Mouse (Mus musculus): ENCODE results near the gene Rptor. TPM values are rescaled to one million over a fixed set of nuclear protein-coding genes. Genes with fewer than 3 reads are reported as not detected.

Gene Rptor
- total and polyA plus RNA-seq, 3 experiments = 19.7 to 32.4 (median 32.1) TPM

DNA sequence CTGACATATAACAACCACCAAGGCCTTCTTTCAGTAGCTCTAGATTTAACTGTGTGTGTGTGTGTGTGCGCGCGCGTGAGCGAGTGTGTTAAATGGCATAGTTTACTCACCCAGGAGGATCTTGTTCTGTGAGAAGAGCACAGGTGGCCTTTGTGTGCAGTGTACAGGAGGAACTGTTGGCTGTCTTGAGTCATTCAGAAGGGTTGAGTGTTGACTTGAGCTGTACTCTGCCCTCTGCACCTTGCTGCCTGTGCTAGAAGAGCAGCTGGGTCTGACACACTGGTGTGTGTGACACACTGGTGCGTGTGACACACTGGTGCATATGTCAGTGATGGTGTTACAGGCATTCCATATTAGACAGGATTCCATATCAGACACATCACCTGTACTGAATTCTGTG is 8.8 kb downstream of the Rptor start:
- Histone ChIP-seq H3K4me1 (ENCODE audit: control insufficient read depth, insufficient read depth, low read length) (peaks cover 9% of the 10 kb centered on the region), H3K27me3 (ENCODE audit: control insufficient read depth, insufficient read depth, low read length) (no peaks in the 10 kb centered on the region), H3K4me3 (no peak overlapping the region), H3K36me3 (ENCODE audit: control insufficient read depth, insufficient read depth, low read length) (no peaks in the 10 kb centered on the region), H3K27ac (no peak overlapping the region), H3K79me2 (replicated peaks; ENCODE audit: control insufficient read depth, insufficient read depth, low read length) (peaks cover 11% of the 10 kb centered on the region), H3K9ac (ENCODE audit: low read depth, low read length) (no peak overlapping the region)
- no peak for DNase-seq
- intact Hi-C loops (cut with DNase I) = no loop called here
- WGBS = 96% methylated on average over 6 of the region's 6 CpGs
- no peak for TF ChIP-seq POLR2A (IDR thresholded peaks at IDR 0.05; ENCODE audit: insufficient read depth, low read depth, low read length)
- no peak for TF ChIP-seq EP300 (IDR thresholded peaks at IDR 0.05; ENCODE audit: insufficient read depth, low read depth, low read length)
- no peak for TF ChIP-seq CTCF (IDR thresholded peaks at IDR 0.05)

DNA sequence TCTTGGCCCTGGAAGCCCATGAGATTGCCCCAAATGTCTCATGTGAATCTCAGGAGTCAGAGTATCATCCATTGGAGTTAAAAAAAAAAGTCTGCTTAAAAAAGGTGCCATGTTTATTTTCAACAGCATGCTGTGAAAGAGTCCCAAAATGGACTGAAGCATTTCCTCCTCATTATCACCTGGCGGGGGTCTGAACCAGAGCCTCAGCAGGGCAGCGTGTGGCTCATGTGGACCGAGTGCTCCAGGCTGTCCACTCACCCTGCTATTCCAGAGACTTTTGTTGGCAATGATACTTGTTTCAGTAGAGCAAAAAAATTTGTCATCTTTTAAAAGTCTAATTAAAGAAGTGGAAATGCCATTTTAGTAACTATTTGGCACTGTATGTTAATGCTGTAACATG is 9.5 kb downstream of the Rptor start:
- Histone ChIP-seq H3K27ac (no peak overlapping the region), H3K9ac (ENCODE audit: low read depth, low read length) (no peak overlapping the region), H3K27me3 (ENCODE audit: control insufficient read depth, insufficient read depth, low read length) (no peaks in the 10 kb centered on the region), H3K36me3 (ENCODE audit: control insufficient read depth, insufficient read depth, low read length) (no peaks in the 10 kb centered on the region), H3K4me3 (no peak overlapping the region), H3K4me1 (ENCODE audit: control insufficient read depth, insufficient read depth, low read length) (peaks cover 7% of the 10 kb centered on the region), H3K79me2 (replicated peaks; ENCODE audit: control insufficient read depth, insufficient read depth, low read length) (peaks cover 8% of the 10 kb centered on the region; the same call in 1 of the 2 replicates)
- WGBS = 80% methylated on average over 3 of the region's 3 CpGs
- no peak for DNase-seq
- intact Hi-C loops (cut with DNase I) = no loop called here
- TF ChIP-seq CTCF (IDR thresholded peaks at IDR 0.05) (no peak), POLR2A (IDR thresholded peaks at IDR 0.05; ENCODE audit: insufficient read depth, low read depth, low read length) (no peak), EP300 (IDR thresholded peaks at IDR 0.05; ENCODE audit: insufficient read depth, low read depth, low read length) (no peak)

DNA sequence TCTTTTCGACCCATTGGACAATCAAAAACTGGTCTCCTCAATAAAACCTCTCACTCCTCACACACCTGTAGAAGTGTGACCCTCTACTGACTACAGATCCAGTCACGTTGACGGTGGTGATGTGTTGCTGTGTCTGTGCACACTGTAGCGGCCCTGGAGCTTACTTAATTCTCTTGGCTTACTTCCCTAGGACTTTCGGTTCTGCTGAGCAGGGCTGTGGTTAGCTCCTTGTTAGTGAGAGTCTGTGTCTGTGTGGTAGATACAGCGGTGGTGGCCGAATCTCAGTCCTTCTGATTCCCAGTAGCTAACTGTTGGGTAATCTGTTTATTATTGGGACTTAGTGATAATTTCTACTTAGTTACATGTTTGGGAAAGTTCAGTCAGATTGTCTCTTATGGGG is 12.4 kb downstream of the Rptor start:
- Histone ChIP-seq H3K27me3 (ENCODE audit: control insufficient read depth, insufficient read depth, low read length) (no peaks in the 10 kb centered on the region), H3K36me3 (ENCODE audit: control insufficient read depth, insufficient read depth, low read length) (no peaks in the 10 kb centered on the region), H3K9ac (ENCODE audit: low read depth, low read length) (no peak overlapping the region), H3K27ac (no peak overlapping the region), H3K4me3 (no peak overlapping the region), H3K4me1 (ENCODE audit: control insufficient read depth, insufficient read depth, low read length) (peaks cover 1% of the 10 kb centered on the region), H3K79me2 (replicated peaks; ENCODE audit: control insufficient read depth, insufficient read depth, low read length) (peaks cover 7% of the 10 kb centered on the region)
- intact Hi-C loops (cut with DNase I) = no loop called here
- DNase-seq = no peak
- WGBS = 85% methylated on average over 7 of the region's 7 CpGs
- no peak for TF ChIP-seq CTCF (IDR thresholded peaks at IDR 0.05)
- no peak for TF ChIP-seq POLR2A (IDR thresholded peaks at IDR 0.05; ENCODE audit: insufficient read depth, low read depth, low read length)
- no peak for TF ChIP-seq EP300 (IDR thresholded peaks at IDR 0.05; ENCODE audit: insufficient read depth, low read depth, low read length)

DNA sequence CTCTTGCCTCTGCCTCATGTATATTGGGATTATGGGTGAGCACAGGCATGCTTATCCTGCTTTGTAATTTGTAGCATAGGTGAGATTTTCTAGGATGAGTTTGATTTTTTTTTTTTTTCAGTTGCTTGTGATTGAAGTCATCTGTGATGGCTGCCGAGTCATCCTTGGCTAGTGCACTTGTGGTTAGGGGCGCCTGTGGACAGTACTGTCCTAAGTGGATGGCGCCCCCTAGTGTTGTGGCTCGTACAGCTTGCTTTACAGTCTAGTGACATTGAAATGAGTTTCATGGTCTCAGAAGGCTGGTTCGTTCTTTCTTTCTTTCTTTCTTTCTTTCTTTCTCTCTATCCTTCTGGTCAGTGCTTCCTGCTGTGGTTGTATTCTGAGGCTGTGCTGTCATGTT is 16.1 kb downstream of the Rptor start:
- intact Hi-C loops (cut with DNase I) = loop anchor here (2.0 kb wide), 1 partner anchor 116 kb away; no protein-coding TSS in a partner anchor
- H3K27ac ChIP-seq = no peak overlapping the region
- H3K9ac ChIP-seq (ENCODE audit: low read depth, low read length) = no peak overlapping the region
- no peaks in the 10 kb centered on the region; the same call in 1 of the 2 replicates for H3K4me1 ChIP-seq (ENCODE audit: control insufficient read depth, insufficient read depth, low read length)
- peak in 1 of 2 experiments; percentile 37 for DNase-seq
- H3K36me3 ChIP-seq (ENCODE audit: control insufficient read depth, insufficient read depth, low read length) = no peaks in the 10 kb centered on the region
- H3K27me3 ChIP-seq (ENCODE audit: control insufficient read depth, insufficient read depth, low read length) = no peaks in the 10 kb centered on the region
- WGBS = 48% methylated on average over 5 of the region's 5 CpGs
- no peak for TF ChIP-seq POLR2A (IDR thresholded peaks at IDR 0.05; ENCODE audit: insufficient read depth, low read depth, low read length)
- no peak for TF ChIP-seq EP300 (IDR thresholded peaks at IDR 0.05; ENCODE audit: insufficient read depth, low read depth, low read length)
- peak; percentile 59 for TF ChIP-seq CTCF (IDR thresholded peaks at IDR 0.05)
- H3K79me2 ChIP-seq (replicated peaks; ENCODE audit: control insufficient read depth, insufficient read depth, low read length) = peaks cover 3% of the 10 kb centered on the region
- no peak overlapping the region for H3K4me3 ChIP-seq

DNA sequence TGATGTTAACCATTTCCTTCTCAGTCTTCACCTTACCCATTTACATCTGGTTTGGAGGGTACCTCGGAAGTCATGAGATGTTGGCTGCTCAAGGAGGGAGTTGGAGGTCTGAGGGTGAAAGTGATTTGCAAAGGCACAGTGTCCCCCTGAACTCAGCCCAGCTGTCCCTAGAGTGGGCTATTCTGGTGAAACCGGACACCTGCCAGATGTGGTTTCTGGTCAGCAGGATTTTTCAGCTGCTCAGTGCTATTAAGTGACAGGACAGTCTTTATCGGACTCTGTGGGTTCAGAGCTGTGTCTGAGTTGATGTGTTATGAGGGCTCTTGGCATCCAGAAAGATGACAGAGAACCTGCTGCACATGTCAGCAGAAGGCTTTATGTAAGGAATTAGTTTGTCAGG is 18.6 kb downstream of the Rptor start:
- Histone ChIP-seq H3K4me3 (no peak overlapping the region), H3K4me1 (ENCODE audit: control insufficient read depth, insufficient read depth, low read length) (peaks cover 8% of the 10 kb centered on the region), H3K27me3 (ENCODE audit: control insufficient read depth, insufficient read depth, low read length) (no peaks in the 10 kb centered on the region), H3K9ac (ENCODE audit: low read depth, low read length) (no peak overlapping the region), H3K79me2 (replicated peaks; ENCODE audit: control insufficient read depth, insufficient read depth, low read length) (peaks cover 5% of the 10 kb centered on the region), H3K36me3 (ENCODE audit: control insufficient read depth, insufficient read depth, low read length) (no peaks in the 10 kb centered on the region), H3K27ac (no peak overlapping the region)
- WGBS = 82% methylated on average over 3 of the region's 3 CpGs
- TF ChIP-seq CTCF (IDR thresholded peaks at IDR 0.05) = no peak
- TF ChIP-seq POLR2A (IDR thresholded peaks at IDR 0.05; ENCODE audit: insufficient read depth, low read depth, low read length) = no peak
- TF ChIP-seq EP300 (IDR thresholded peaks at IDR 0.05; ENCODE audit: insufficient read depth, low read depth, low read length) = no peak
- DNase-seq = no peak
- intact Hi-C loops (cut with DNase I) = no loop called here

DNA sequence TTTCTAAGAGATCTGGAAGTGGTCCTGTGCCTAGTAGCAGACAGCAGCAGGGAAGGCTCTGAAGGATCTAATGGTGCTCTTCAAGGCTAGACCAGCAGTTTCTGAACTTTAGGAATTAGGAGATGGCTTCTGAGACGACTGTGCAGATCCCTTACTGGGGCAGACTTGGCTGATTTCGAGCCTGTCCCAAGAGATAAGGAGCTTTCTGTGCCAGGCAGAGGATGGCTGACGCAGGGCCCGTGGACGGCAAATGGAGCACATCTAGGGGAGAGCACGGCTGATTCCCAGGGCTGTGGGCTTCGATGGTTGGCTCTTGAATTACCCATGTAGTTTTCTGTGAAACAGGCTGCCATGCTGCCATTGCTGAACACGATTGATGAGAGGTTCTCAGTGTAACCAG is 21.1 kb downstream of the Rptor start:
- WGBS = 65% methylated on average over 8 of the region's 8 CpGs
- Histone ChIP-seq H3K27me3 (ENCODE audit: control insufficient read depth, insufficient read depth, low read length) (no peaks in the 10 kb centered on the region), H3K36me3 (ENCODE audit: control insufficient read depth, insufficient read depth, low read length) (no peaks in the 10 kb centered on the region), H3K4me1 (ENCODE audit: control insufficient read depth, insufficient read depth, low read length) (peaks cover 8% of the 10 kb centered on the region), H3K9ac (ENCODE audit: low read depth, low read length) (no peak overlapping the region), H3K4me3 (no peak overlapping the region), H3K79me2 (replicated peaks; ENCODE audit: control insufficient read depth, insufficient read depth, low read length) (peaks cover 2% of the 10 kb centered on the region), H3K27ac (no peak overlapping the region)
- no peak for TF ChIP-seq POLR2A (IDR thresholded peaks at IDR 0.05; ENCODE audit: insufficient read depth, low read depth, low read length)
- no peak for TF ChIP-seq EP300 (IDR thresholded peaks at IDR 0.05; ENCODE audit: insufficient read depth, low read depth, low read length)
- no peak for TF ChIP-seq CTCF (IDR thresholded peaks at IDR 0.05)
- DNase-seq = no peak
- intact Hi-C loops (cut with DNase I) = no loop called here

All from heart, adult 2 months (tissue).